Mouse (Mus musculus) ovary, adult 2 months (tissue): Measurements from ENCODE around the gene Gm4181. TPM values are rescaled to one million over a fixed set of nuclear protein-coding genes. Genes with fewer than 3 reads are reported as not detected.

ENCODE experiments used
- polyA plus RNA-seq: library from polyadenylated mRNA; depleted of rRNA; stranded (reverse); fragments of >200 nt; gene quantifications from 2 replicates; pipeline ENCODE4 v1.2.3, GENCODE M21; 2012; rRNA removed

Gm4181 gene
- not detected in 2 replicates for polyA plus RNA-seq

DNA sequence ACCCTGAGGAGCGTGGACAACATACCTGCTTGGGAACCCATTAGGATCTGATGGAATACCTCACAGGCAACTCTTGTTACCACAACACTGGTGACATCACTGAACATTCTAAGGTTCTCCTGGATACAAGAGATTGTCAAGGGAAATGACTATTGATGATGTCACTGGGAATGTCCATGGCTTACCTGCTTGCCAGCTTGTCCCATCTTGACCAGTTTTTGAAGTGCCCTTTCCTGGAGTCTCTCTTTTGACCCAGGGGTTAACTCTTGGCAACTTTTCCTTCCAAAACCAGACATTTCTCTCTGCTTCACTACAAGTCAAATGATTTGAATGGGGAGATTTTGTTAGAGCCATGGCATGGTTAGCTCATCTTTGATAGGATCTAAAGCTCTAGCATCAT lies at the start of gene Gm4181:
Gene Gm4181, minus strand, starts transcription at position 101 of the 400 bp plus-strand sequence.

DNA sequence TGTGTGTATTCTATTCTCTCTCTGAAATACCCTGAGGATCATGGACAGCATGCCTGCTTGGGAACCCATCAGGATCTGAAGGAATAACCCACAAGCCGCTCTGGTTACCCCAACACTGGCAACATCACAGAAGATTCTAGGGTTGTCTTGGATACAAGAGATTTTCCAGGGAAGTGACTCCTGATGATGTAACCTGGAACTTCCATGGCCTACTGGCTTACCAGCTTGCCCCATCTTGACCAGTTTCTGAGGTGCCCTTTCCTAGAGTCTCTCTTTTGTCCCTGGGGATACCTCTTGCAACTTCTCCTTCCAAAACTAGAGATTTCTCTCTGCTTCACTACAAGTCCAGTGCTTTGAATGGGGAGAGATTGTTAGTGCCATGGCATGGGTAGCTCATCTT lies 24.3 kb downstream of the Gm4181 start, which contains the start of gene Gm17078:
Gene Gm17078, minus strand, starts transcription at position 101 of the 400 bp plus-strand sequence.

DNA sequence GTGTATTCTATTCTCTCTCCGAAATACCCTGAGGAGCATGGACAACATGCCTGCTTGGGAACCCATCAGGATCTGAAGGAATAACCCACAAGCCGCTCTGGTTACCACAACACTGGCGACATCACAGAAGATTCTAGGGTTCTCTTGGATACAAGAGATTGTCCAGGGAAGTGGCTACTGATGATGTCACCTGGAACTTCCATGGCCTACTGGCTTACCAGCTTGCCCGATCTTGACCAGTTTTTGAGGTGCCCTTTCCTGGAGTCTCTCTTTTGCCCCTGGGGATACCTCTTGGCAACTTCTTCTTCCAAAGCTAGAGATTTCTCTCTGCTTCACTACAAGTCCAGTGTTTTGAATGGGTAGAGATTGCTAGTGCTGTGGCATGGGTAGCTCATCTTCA lies 43.4 kb downstream of the Gm4181 start, which contains the start of gene Gm17174:
Gene Gm17174, minus strand, starts transcription at position 101 of the 400 bp plus-strand sequence.

Other genes starting within 250 kb of the Gm4181 start
- not detected in 2 replicates for gene Vmn2r88, start 224.8 kb downstream of the Gm4181 start, polyA plus RNA-seq
- not detected in 2 replicates for gene Vmn2r89, start 183.8 kb downstream of the Gm4181 start, polyA plus RNA-seq
- gene Gm5622, start 82.9 kb downstream of the Gm4181 start, polyA plus RNA-seq = not detected in 2 replicates
- not detected in 2 replicates for gene Gm17175, start 61.6 kb downstream of the Gm4181 start, polyA plus RNA-seq
- gene Gm17174, start 43.5 kb downstream of the Gm4181 start, polyA plus RNA-seq = not detected in 2 replicates
- gene Gm17078, start 24.4 kb downstream of the Gm4181 start, polyA plus RNA-seq = not detected in 2 replicates
- gene Gm17079, start 59.8 kb upstream of the Gm4181 start, polyA plus RNA-seq = not detected in 2 replicates
- not detected in 2 replicates for gene Gm5800, start 81.5 kb upstream of the Gm4181 start, polyA plus RNA-seq
- gene Ang4, start 137.9 kb upstream of the Gm4181 start, polyA plus RNA-seq = not detected in 2 replicates
- gene AY358078, start 164.4 kb upstream of the Gm4181 start, polyA plus RNA-seq = not detected in 2 replicates
- gene Ear6, start 218.0 kb upstream of the Gm4181 start, polyA plus RNA-seq = not detected in 2 replicates
- 35.0 and 38.5 TPM in 2 replicates for gene Mettl17, start 249.2 kb upstream of the Gm4181 start, polyA plus RNA-seq